ENCODE assay signal across 8 mouse cellular contexts in the genomic region with DNA sequence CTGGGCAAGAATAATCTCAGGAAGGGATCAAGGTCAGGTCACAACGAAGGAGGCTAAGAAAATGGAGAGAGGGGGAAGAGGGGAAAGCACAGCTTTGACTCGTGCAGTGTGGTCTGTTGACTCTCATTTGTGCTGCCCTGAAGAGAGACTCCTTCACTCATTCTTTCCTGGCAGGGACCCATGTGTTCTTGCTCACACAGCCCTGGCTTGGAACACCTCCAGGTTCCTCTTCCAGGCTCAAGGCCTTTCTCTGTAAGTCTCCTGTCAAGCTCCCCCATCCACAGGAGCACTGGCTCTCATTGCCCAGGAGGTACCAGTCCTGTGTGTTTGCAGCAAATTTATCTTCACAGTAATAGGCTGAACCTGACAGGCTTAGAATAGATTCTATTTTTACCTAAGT. TPM values are rescaled to one million over a fixed set of nuclear protein-coding genes. Genes with fewer than 3 reads are reported as not detected.
DNase-seq lines count a peak whose midpoint lies in the region; ATAC-seq and TF ChIP-seq lines count a peak whose summit lies in the region.

No protein-coding gene starts in this region.

- H3K9me3 ChIP-seq in heart, embryonic 11.5 days (replicated peaks; ENCODE audit: control insufficient read depth, low read length), result no peaks in the 10 kb centered on the region
- H3K9me3 ChIP-seq in hindbrain, embryonic 10.5 days, result no peaks in the 10 kb centered on the region

- peak; percentile 70 to 71 for DNase-seq in heart, adult 18-20 months
- DNase-seq in adrenal gland, postnatal 25 days, result peak; percentile 76
- DNase-seq in heart, adult 2 months, result peak; percentile 34 to 53
- DNase-seq in lung, postnatal 25 days (ENCODE audit: low spot score), result peak; percentile 42
- DNase-seq in hindbrain, embryonic 10.5 days (ENCODE audit: low spot score), result no peak
- DNase-seq in thymus, postnatal 0 days (ENCODE audit: low spot score), result no peak
- DNase-seq in layer of hippocampus, postnatal 10 days (ENCODE audit: low spot score in 2 of 2), result no peak

- no peak for ATAC-seq in heart, embryonic 11.5 days (replicated peaks; ENCODE audit: insufficient number of reproducible peaks, low FRiP score, low TSS enrichment)

- no peak overlapping the region for H3K9ac ChIP-seq in heart, embryonic 11.5 days (ENCODE audit: low read depth, low read length)
- no peak overlapping the region for H3K9ac ChIP-seq in heart, adult 2 months (ENCODE audit: low read depth, low read length)

- H3K79me2 ChIP-seq in heart, adult 2 months (replicated peaks; ENCODE audit: control insufficient read depth, insufficient read depth, low read length), result no peaks in the 10 kb centered on the region

- no peaks in the 10 kb centered on the region for H3K27me3 ChIP-seq in heart, embryonic 11.5 days (ENCODE audit: control insufficient read depth, insufficient read depth, low read length)
- no peaks in the 10 kb centered on the region for H3K27me3 ChIP-seq in heart, adult 2 months (ENCODE audit: control insufficient read depth, insufficient read depth, low read length)
- no peaks in the 10 kb centered on the region for H3K27me3 ChIP-seq in hindbrain, embryonic 10.5 days (ENCODE audit: insufficient read depth, poor library complexity, severe bottlenecking)

- no peak overlapping the region for H3K4me3 ChIP-seq in heart, embryonic 11.5 days (ENCODE audit: low read depth, low read length)
- H3K4me3 ChIP-seq in heart, adult 2 months, result no peak overlapping the region
- H3K4me3 ChIP-seq in hindbrain, embryonic 10.5 days, result no peak overlapping the region

- WGBS in heart, embryonic 11.5 days (ENCODE audit: insufficient replicate concordance), result 25% methylated on average over 2 of the region's 2 CpGs
- WGBS in heart, adult 2 months, result 0% methylated on average over 2 of the region's 2 CpGs
- WGBS in hindbrain, embryonic 10.5 days, result 79% methylated on average over 2 of the region's 2 CpGs

- TF ChIP-seq POLR2A in heart, adult 2 months (IDR thresholded peaks at IDR 0.05; ENCODE audit: insufficient read depth, low read depth, low read length), result no peak

- no peak for TF ChIP-seq EP300 in heart, adult 2 months (IDR thresholded peaks at IDR 0.05; ENCODE audit: insufficient read depth, low read depth, low read length)

- no peaks in the 10 kb centered on the region for H3K36me3 ChIP-seq in heart, embryonic 11.5 days (ENCODE audit: control insufficient read depth, insufficient read depth, low read length)
- no peaks in the 10 kb centered on the region for H3K36me3 ChIP-seq in heart, adult 2 months (ENCODE audit: control insufficient read depth, insufficient read depth, low read length)
- no peaks in the 10 kb centered on the region for H3K36me3 ChIP-seq in hindbrain, embryonic 10.5 days

- no peak for TF ChIP-seq CTCF in heart, adult 2 months (IDR thresholded peaks at IDR 0.05)

- H3K4me2 ChIP-seq in heart, embryonic 11.5 days, result no peak overlapping the region

- intact Hi-C loops in heart, adult 2 months (cut with DNase I), result no loop called here

- H3K4me1 ChIP-seq in heart, embryonic 11.5 days (ENCODE audit: control insufficient read depth, insufficient read depth, low read length), result peaks cover 10% of the 10 kb centered on the region
- peaks cover 3% of the 10 kb centered on the region for H3K4me1 ChIP-seq in heart, adult 2 months (ENCODE audit: control insufficient read depth, insufficient read depth, low read length)
- 0 out of 2 replicates have a peak, but pooled peaks cover 5% of the 10 kb centered on the region for H3K4me1 ChIP-seq in hindbrain, embryonic 10.5 days (replicated peaks)

- no peak overlapping the region for H3K27ac ChIP-seq in heart, embryonic 11.5 days (ENCODE audit: low read depth, low read length)
- no peak overlapping the region for H3K27ac ChIP-seq in heart, adult 2 months
- no peak overlapping the region for H3K27ac ChIP-seq in hindbrain, embryonic 10.5 days

RNA-seq across cellular contexts. Expression of gene Neb, which starts 7.2 kb away (rescaled TPM):
- total RNA-seq in heart, adult 18-20 months (2021), result 1 to 10 TPM; 5.7 to 7.3 TPM
- polyA plus RNA-seq in heart, embryonic 11.5 days (2014; fragmentation: Nextera tagmentation; extraction: Ambion mirVana), result 1.8 and 3.2 TPM in 2 replicates
- 4.1 and 8.5 TPM in 2 replicates for total RNA-seq in adrenal gland, postnatal 25 days (2021)
- 10 to 100 TPM in 1 of 2 experiments, 1 to 10 TPM in 1; 7.6 to 10.2 TPM for total RNA-seq in heart, adult 2 months (2021)
- polyA plus RNA-seq in heart, adult 2 months (2012; rRNA removed), result 1.0 and 3.2 TPM in 2 replicates
- 0.08 and 0.30 TPM in 2 replicates for polyA plus RNA-seq in hindbrain, embryonic 10.5 days (2016; fragmentation: Nextera tagmentation; extraction: Ambion mirVana)
- 3.1 and 3.6 TPM in 2 replicates for polyA plus RNA-seq in thymus, postnatal 0 days (2015; fragmentation: Nextera tagmentation; extraction: Ambion mirVana)
- total RNA-seq in layer of hippocampus, postnatal 10 days (2021), result 1 to 10 TPM; 3.1 to 5.1 TPM

RNA-seq across cellular contexts. Expression of gene Arl5a, which starts 53.6 kb away (rescaled TPM):
- total RNA-seq in heart, adult 18-20 months (2021), result 10 to 100 TPM; 35.8 to 35.9 TPM
- polyA plus RNA-seq in heart, embryonic 11.5 days (2014; fragmentation: Nextera tagmentation; extraction: Ambion mirVana), result 74.4 and 95.6 TPM in 2 replicates
- total RNA-seq in adrenal gland, postnatal 25 days (2021), result 51.8 and 52.7 TPM in 2 replicates
- 10 to 100 TPM; 32.5 to 33.9 TPM for total RNA-seq in heart, adult 2 months (2021)
- 10.0 and 23.9 TPM in 2 replicates for polyA plus RNA-seq in heart, adult 2 months (2012; rRNA removed)
- 36.4 and 48.1 TPM in 2 replicates for polyA plus RNA-seq in hindbrain, embryonic 10.5 days (2016; fragmentation: Nextera tagmentation; extraction: Ambion mirVana)
- polyA plus RNA-seq in thymus, postnatal 0 days (2015; fragmentation: Nextera tagmentation; extraction: Ambion mirVana), result 14.9 and 15.5 TPM in 2 replicates
- total RNA-seq in layer of hippocampus, postnatal 10 days (2021), result 10 to 100 TPM; 64.7 to 67.7 TPM

Comparison
In these comparisons a context has a peak if more than half of its experiments do, and no peak if none do; other contexts are left out.
1. DNase-seq: peak in heart, adult 18-20 months (2 of 2), adrenal gland, postnatal 25 days (single experiment), heart, adult 2 months (2 of 2) and lung, postnatal 25 days (single experiment); none in hindbrain, embryonic 10.5 days (single experiment), thymus, postnatal 0 days (single experiment) and layer of hippocampus, postnatal 10 days (0 of 2).